Mouse (Mus musculus): ENCODE results near the gene Irx6. TPM values are rescaled to one million over a fixed set of nuclear protein-coding genes. Genes with fewer than 3 reads are reported as not detected.

Irx6 gene
- total RNA-seq (2014; fragmentation: Nextera tagmentation) (not detected in 2 replicates), total RNA-seq (2017) (not detected in 2 replicates)

- no peak for ATAC-seq (replicated peaks; ENCODE audit: low FRiP score, low TSS enrichment, poor library complexity, severe bottlenecking)
Observed at GRCm38 (mm10) chr8:92674244-92675128, at the start of gene Irx6. TSS of gene Irx6 (plus strand) at chr8:92674288.

- ATAC-seq (replicated peaks; ENCODE audit: low FRiP score, low TSS enrichment, poor library complexity, severe bottlenecking): no peak
Observed at GRCm38 (mm10) chr8:92628711-92629650, 45.1 kb upstream of the Irx6 start.

- no peak for ATAC-seq (replicated peaks; ENCODE audit: low FRiP score, low TSS enrichment, poor library complexity, severe bottlenecking)
Observed at GRCm38 (mm10) chr8:92633199-92633598, 40.9 kb upstream of the Irx6 start.

GRCm38 (mm10) chr8:92640820-92641219 lies 33.3 kb upstream of the Irx6 start:
- ATAC-seq (replicated peaks; ENCODE audit: low FRiP score, low TSS enrichment, poor library complexity, severe bottlenecking): no peak

- no peak for ATAC-seq (replicated peaks; ENCODE audit: low FRiP score, low TSS enrichment, poor library complexity, severe bottlenecking)
Observed at GRCm38 (mm10) chr8:92646637-92647036, 27.5 kb upstream of the Irx6 start.

- no peak for ATAC-seq (replicated peaks; ENCODE audit: low FRiP score, low TSS enrichment, poor library complexity, severe bottlenecking)
Observed at GRCm38 (mm10) chr8:92664207-92664606, 9.9 kb upstream of the Irx6 start.

DNA sequence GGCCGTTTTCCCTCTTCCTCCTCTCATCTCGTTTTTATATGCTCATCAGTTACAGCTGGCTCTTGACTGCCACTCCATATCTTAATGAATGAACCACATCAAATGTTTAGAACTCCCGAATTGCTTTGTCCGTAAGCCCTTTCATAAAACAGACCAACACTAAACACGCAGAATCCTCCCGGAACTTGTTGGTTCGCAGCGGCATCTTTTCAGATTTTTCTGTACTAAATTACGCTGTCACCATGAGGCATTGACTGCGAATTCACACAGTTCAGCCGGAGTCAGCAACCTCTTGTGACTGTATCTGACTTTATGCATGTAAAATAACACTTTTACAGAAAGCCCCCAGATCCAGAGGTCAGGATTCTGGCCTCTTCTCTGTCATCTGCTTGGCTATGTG lies 3.9 kb upstream of the Irx6 start:
- ATAC-seq (replicated peaks; ENCODE audit: low FRiP score, low TSS enrichment, poor library complexity, severe bottlenecking): no peak

GRCm38 (mm10) chr8:92670656-92671195 lies 3.4 kb upstream of the Irx6 start:
- ATAC-seq (replicated peaks; ENCODE audit: low FRiP score, low TSS enrichment, poor library complexity, severe bottlenecking): no peak

- no peak for ATAC-seq (replicated peaks; ENCODE audit: low FRiP score, low TSS enrichment, poor library complexity, severe bottlenecking)
Observed at GRCm38 (mm10) chr8:92671892-92672291, 2.2 kb upstream of the Irx6 start.

DNA sequence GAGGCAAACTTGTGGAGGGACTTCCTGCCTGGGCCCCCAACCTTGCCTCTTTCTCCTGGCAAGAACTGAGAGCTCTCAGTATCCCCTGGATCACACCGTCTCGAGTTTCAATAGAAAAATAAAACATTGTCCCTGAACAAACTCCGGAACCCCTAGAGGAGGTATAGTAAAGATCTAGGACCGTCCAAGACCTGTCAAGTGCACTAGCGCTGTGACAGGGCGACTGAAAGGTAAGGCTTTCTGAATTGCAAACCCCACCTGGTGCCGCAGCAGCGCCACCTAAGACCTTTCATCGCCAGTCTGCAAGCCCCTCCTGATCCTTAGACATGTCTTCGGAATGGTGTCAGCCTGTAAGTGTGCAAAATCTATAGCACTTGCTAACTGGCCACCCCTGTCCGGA lies 987 bp upstream of the Irx6 start:
- ATAC-seq (replicated peaks; ENCODE audit: low FRiP score, low TSS enrichment, poor library complexity, severe bottlenecking): no peak

GRCm38 (mm10) chr8:92673555-92674243 lies 389 bp upstream of the Irx6 start:
- ATAC-seq (replicated peaks; ENCODE audit: low FRiP score, low TSS enrichment, poor library complexity, severe bottlenecking): no peak

- ATAC-seq (replicated peaks; ENCODE audit: low FRiP score, low TSS enrichment, poor library complexity, severe bottlenecking): no peak
Observed at GRCm38 (mm10) chr8:92678407-92678806, 4.3 kb downstream of the Irx6 start.

DNA sequence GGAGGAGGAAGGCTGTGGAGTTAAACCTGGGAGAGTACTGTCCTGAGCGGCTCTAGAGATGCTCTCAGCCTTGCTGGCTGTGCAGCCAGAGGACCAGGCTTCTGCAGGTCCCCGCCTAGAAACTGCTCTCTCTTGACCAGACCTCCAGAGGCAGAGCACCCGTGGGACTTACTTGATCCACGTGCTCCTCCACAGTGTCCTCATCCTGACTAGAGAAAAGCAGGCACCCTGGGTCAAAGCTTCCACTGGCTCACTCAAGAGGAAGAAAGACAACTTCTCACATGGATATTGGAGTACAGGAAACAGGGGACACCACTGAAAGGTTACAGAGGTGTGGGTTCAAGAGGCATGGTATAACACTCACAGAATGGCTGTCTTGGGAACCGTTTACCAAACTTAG lies 23.3 kb downstream of the Irx6 start:
- no peak for ATAC-seq (replicated peaks; ENCODE audit: low FRiP score, low TSS enrichment, poor library complexity, severe bottlenecking)

GRCm38 (mm10) chr8:92698411-92698810 lies 24.3 kb downstream of the Irx6 start:
- ATAC-seq (replicated peaks; ENCODE audit: low FRiP score, low TSS enrichment, poor library complexity, severe bottlenecking): no peak

GRCm38 (mm10) chr8:92699922-92700540 lies 25.9 kb downstream of the Irx6 start:
- no peak for ATAC-seq (replicated peaks; ENCODE audit: low FRiP score, low TSS enrichment, poor library complexity, severe bottlenecking)

DNA sequence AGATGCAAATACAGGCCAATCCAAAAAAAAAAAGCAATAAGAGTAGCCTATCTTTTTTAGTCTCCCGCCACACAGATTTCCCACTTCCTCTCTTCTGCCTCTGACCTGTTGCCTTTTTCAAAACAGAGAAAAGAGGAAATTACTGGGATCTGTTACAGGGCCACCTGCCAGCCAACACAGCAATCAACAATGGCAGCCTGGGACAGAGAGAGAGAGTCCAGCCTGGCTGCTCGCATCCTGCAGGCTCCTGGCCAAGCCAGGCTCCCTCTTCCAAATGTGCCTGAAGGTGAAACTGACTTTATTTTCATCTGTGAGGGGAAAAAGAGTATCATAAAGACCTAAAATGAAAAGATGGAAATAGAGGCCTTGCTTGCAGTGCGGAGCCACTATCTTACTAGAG lies 29.3 kb downstream of the Irx6 start:
- ATAC-seq (replicated peaks; ENCODE audit: low FRiP score, low TSS enrichment, poor library complexity, severe bottlenecking): no peak

GRCm38 (mm10) chr8:92706311-92706710 lies 32.2 kb downstream of the Irx6 start:
- no peak for ATAC-seq (replicated peaks; ENCODE audit: low FRiP score, low TSS enrichment, poor library complexity, severe bottlenecking)

GRCm38 (mm10) chr8:92713286-92713685 lies 39.2 kb downstream of the Irx6 start:
- no peak for ATAC-seq (replicated peaks; ENCODE audit: low FRiP score, low TSS enrichment, poor library complexity, severe bottlenecking)

GRCm38 (mm10) chr8:92717418-92717817 lies 43.3 kb downstream of the Irx6 start:
- no peak for ATAC-seq (replicated peaks; ENCODE audit: low FRiP score, low TSS enrichment, poor library complexity, severe bottlenecking)

All from megakaryocyte-erythroid progenitor cell, adult 5-6 weeks (primary cell).